Mouse (Mus musculus): ENCODE measurements around the gene Oaz3.

DNA sequence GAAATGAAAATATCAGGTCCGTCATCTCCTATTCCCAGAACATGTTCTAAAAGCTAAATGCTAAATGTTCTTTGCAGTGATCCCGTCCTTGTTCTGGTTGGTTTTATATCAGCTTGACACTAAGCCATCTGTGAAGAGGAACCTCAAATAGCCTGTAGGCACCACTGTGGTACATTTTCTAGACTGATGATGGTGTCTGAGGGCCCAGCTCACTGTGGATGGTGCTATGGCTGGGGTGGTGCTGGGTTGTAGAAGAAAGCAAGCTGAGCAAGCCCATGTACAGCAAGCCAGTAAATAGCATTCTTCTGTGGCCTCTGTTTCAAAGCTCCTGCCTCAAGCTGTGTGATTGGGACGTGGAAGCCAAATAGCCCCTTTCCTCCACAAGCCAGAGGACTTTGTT lies 13.3 kb upstream of the Oaz3 start:
- TF ChIP-seq CTCF (conservative IDR thresholded peaks at IDR 0.05; ENCODE audit: low read length), result no peak
- TF ChIP-seq POU5F1 (IDR thresholded peaks at IDR 0.05; ENCODE audit: borderline replicate concordance, low read length), result no peak

Data from E14TG2a.4 (cell line).